Mouse (Mus musculus) neural tube, embryonic 12.5 days (tissue): Measurements from ENCODE around the gene Gm28308. TPM values are rescaled to one million over a fixed set of nuclear protein-coding genes. Genes with fewer than 3 reads are reported as not detected.

Experiments used
- ATAC-seq: fragments of 200-750 bp; cut with Nextera tagmentation; 2 replicates; pipeline ENCODE4 v1.8.0; 2017; ENCODE audit warnings: low read depth, mild to moderate bottlenecking, moderate TSS enrichment, moderate library complexity; ENCODE audit not compliant: low FRiP score
- H3K27ac ChIP-seq: fragments of 300-500 bp; sonication (generic); 2 replicates; pipeline ENCODE4 v1.5.1; 2016
- H3K27me3 ChIP-seq: fragments of 300-500 bp; sonication (generic); replicated peaks from 2 replicates; pipeline ENCODE4 v1.6.1; 2016; ENCODE audit warnings: mild to moderate bottlenecking
- H3K36me3 ChIP-seq: fragments of 300-500 bp; sonication (generic); 2 replicates; pipeline ENCODE4 v1.6.1; 2016; ENCODE audit warnings: mild to moderate bottlenecking
- H3K4me1 ChIP-seq: fragments of 300-500 bp; sonication (generic); 2 replicates; pipeline ENCODE4 v1.6.1; 2016
- H3K4me2 ChIP-seq: fragments of 300-500 bp; sonication (generic); replicated peaks from 2 replicates; pipeline ENCODE4 v1.6.1; 2016; ENCODE audit warnings: mild to moderate bottlenecking
- H3K4me3 ChIP-seq: fragments of 300-500 bp; sonication (generic); 2 replicates; pipeline ENCODE4 v1.5.1; 2016
- H3K9ac ChIP-seq: fragments of 300-500 bp; sonication (generic); 2 replicates; pipeline ENCODE4 v1.6.1; 2016; ENCODE audit warnings: mild to moderate bottlenecking
- H3K9me3 ChIP-seq: fragments of 300-500 bp; sonication (generic); 2 replicates; pipeline ENCODE4 v1.6.1; 2016; ENCODE audit warnings: mild to moderate bottlenecking
- WGBS: fragments of 180-500 bp; shearing (Covaris S2); methylation state at CpG from one replicate; pipeline ENCODE4 v1.1.7; 2016; 5-methylcytosine and 5-hydroxymethylcytosine counted together
- polyA plus RNA-seq: library from polyadenylated mRNA; unstranded; fragments of >200 nt; fragmentation: Nextera tagmentation; extraction: Ambion mirVana; gene quantifications from 2 replicates; pipeline ENCODE4 v1.2.1, GENCODE M21; 2016

The Gm28308 gene
- polyA plus RNA-seq, 1 experiment from 2014 or later, result not detected

- peaks cover 88% of the 10 kb centered on the region for H3K27me3 ChIP-seq
- peak overlapping the region; percentile 39 for H3K4me3 ChIP-seq
- no peaks in the 10 kb centered on the region for H3K36me3 ChIP-seq
- H3K9ac ChIP-seq, result peak overlapping the region; percentile 64
- no peaks in the 10 kb centered on the region for H3K9me3 ChIP-seq
- 0 out of 2 replicates have a peak overlapping the region, but pooled peaks have one; percentile 46 for H3K27ac ChIP-seq
- no peak for ATAC-seq
- WGBS, result under 1% methylated on average over 23 of the region's 23 CpGs
- peaks cover 9% of the 10 kb centered on the region; the same call in 1 of the 2 replicates for H3K4me1 ChIP-seq
- peak overlapping the region; percentile 58 for H3K4me2 ChIP-seq
These were observed 31.4 kb upstream of the Gm28308 start for GRCm38 (mm10) chr6:52244471-52245039.

- Histone ChIP-seq H3K36me3 (no peaks in the 10 kb centered on the region), H3K4me2 (peak overlapping the region; percentile 58), H3K27me3 (peaks cover 83% of the 10 kb centered on the region), H3K9ac (peak overlapping the region; percentile 64), H3K27ac (0 out of 2 replicates have a peak overlapping the region, but pooled peaks have one; percentile 10), H3K9me3 (no peaks in the 10 kb centered on the region), H3K4me3 (peak overlapping the region; percentile 39), H3K4me1 (peaks cover 9% of the 10 kb centered on the region; the same call in 1 of the 2 replicates)
- under 1% methylated on average over 12 of the region's 12 CpGs for WGBS
- ATAC-seq, result no peak
These were observed 30.6 kb upstream of the Gm28308 start for GRCm38 (mm10) chr6:52243681-52244121.

GRCm38 (mm10) chr6:52242801-52243332, 29.7 kb upstream of the Gm28308 start:
- Histone ChIP-seq H3K36me3 (no peaks in the 10 kb centered on the region), H3K4me1 (0 out of 2 replicates have a peak, but pooled peaks cover 9% of the 10 kb centered on the region), H3K9me3 (no peaks in the 10 kb centered on the region), H3K9ac (peak overlapping the region; percentile 64), H3K4me2 (peak overlapping the region; percentile 58), H3K27me3 (peaks cover 75% of the 10 kb centered on the region), H3K27ac (no peak overlapping the region), H3K4me3 (peak overlapping the region; percentile 39; the same call in 1 of the 2 replicates)
- ATAC-seq, result no peak
- WGBS, result 6% methylated on average over 4 of the region's 4 CpGs

GRCm38 (mm10) chr6:52241001-52241621, 28.0 kb upstream of the Gm28308 start:
- 3% methylated on average over 9 of the region's 9 CpGs for WGBS
- H3K4me2 ChIP-seq, result peak overlapping the region; percentile 74
- H3K27me3 ChIP-seq, result peaks cover 79% of the 10 kb centered on the region
- ATAC-seq, result peak; percentile 14; the same call in 1 of the 2 replicates
- no peaks in the 10 kb centered on the region for H3K9me3 ChIP-seq
- 0 out of 2 replicates have a peak, but pooled peaks cover 14% of the 10 kb centered on the region for H3K4me1 ChIP-seq
- no peaks in the 10 kb centered on the region for H3K36me3 ChIP-seq
- peak overlapping the region; percentile 86 for H3K9ac ChIP-seq
- peak overlapping the region; percentile 29; the same call in 1 of the 2 replicates for H3K27ac ChIP-seq
- peak overlapping the region; percentile 46; the same call in 1 of the 2 replicates for H3K4me3 ChIP-seq

- Histone ChIP-seq H3K27ac (peak within 1 kb of the TSS; percentile 79), H3K4me2 (peak within 1 kb of the TSS; percentile 74), H3K4me3 (peak within 1 kb of the TSS; percentile 46), H3K4me1 (0 out of 2 replicates have a peak, but pooled peaks cover 15% of the 10 kb centered on the region), H3K9me3 (no peaks in the 10 kb centered on the region), H3K36me3 (no peaks in the 10 kb centered on the region), H3K9ac (peak within 1 kb of the TSS; percentile 86), H3K27me3 (peaks cover 77% of the 10 kb centered on the region)
- peak; percentile 67 for ATAC-seq
- WGBS, result 1% methylated on average over 35 of the region's 35 CpGs
These were observed 27.4 kb upstream of the Gm28308 start, which contains the start of gene Hoxa10 for GRCm38 (mm10) chr6:52240389-52241000. Gene Hoxa10, minus strand, starts transcription at chr6:52240854.

- no peak for ATAC-seq
- H3K27me3 ChIP-seq, result peaks cover 77% of the 10 kb centered on the region
- H3K9me3 ChIP-seq, result no peaks in the 10 kb centered on the region
- H3K27ac ChIP-seq, result peak overlapping the region; percentile 79
- peak overlapping the region; percentile 46 for H3K4me3 ChIP-seq
- WGBS, result under 1% methylated on average over 30 of the region's 30 CpGs
- no peaks in the 10 kb centered on the region for H3K36me3 ChIP-seq
- H3K9ac ChIP-seq, result peak overlapping the region; percentile 86
- peak overlapping the region; percentile 74 for H3K4me2 ChIP-seq
- 0 out of 2 replicates have a peak, but pooled peaks cover 15% of the 10 kb centered on the region for H3K4me1 ChIP-seq
These were observed 26.7 kb upstream of the Gm28308 start for GRCm38 (mm10) chr6:52239625-52240388.

GRCm38 (mm10) chr6:52238976-52239375, 25.8 kb upstream of the Gm28308 start:
- no peaks in the 10 kb centered on the region for H3K36me3 ChIP-seq
- H3K4me1 ChIP-seq, result 0 out of 2 replicates have a peak, but pooled peaks cover 15% of the 10 kb centered on the region
- peaks cover 77% of the 10 kb centered on the region for H3K27me3 ChIP-seq
- H3K9ac ChIP-seq, result peak overlapping the region; percentile 98
- peak overlapping the region; percentile 78 for H3K4me3 ChIP-seq
- under 1% methylated on average over 7 of the region's 7 CpGs for WGBS
- peak overlapping the region; percentile 74 for H3K4me2 ChIP-seq
- H3K9me3 ChIP-seq, result no peaks in the 10 kb centered on the region
- no peak for ATAC-seq
- no peak overlapping the region for H3K27ac ChIP-seq

- peak overlapping the region; percentile 78 for H3K4me3 ChIP-seq
- H3K4me1 ChIP-seq, result 0 out of 2 replicates have a peak, but pooled peaks cover 15% of the 10 kb centered on the region
- no peaks in the 10 kb centered on the region for H3K9me3 ChIP-seq
- H3K27me3 ChIP-seq, result peaks cover 76% of the 10 kb centered on the region
- no peak for ATAC-seq
- H3K36me3 ChIP-seq, result no peaks in the 10 kb centered on the region
- 3% methylated on average over 7 of the region's 7 CpGs for WGBS
- H3K4me2 ChIP-seq, result peak overlapping the region; percentile 74
- peak overlapping the region; percentile 98 for H3K9ac ChIP-seq
- H3K27ac ChIP-seq, result no peak overlapping the region
These were observed 25.0 kb upstream of the Gm28308 start for GRCm38 (mm10) chr6:52238155-52238545.

GRCm38 (mm10) chr6:52237346-52238154, 24.4 kb upstream of the Gm28308 start:
- ATAC-seq, result no peak
- Histone ChIP-seq H3K4me1 (0 out of 2 replicates have a peak, but pooled peaks cover 15% of the 10 kb centered on the region), H3K9me3 (no peaks in the 10 kb centered on the region), H3K27ac (peak overlapping the region; percentile 17; the same call in 1 of the 2 replicates), H3K4me2 (peak overlapping the region; percentile 74), H3K27me3 (peaks cover 76% of the 10 kb centered on the region), H3K9ac (peak overlapping the region; percentile 98), H3K4me3 (peak overlapping the region; percentile 78), H3K36me3 (no peaks in the 10 kb centered on the region)
- 4% methylated on average over 10 of the region's 10 CpGs for WGBS

GRCm38 (mm10) chr6:52236806-52237205, 23.7 kb upstream of the Gm28308 start:
- Histone ChIP-seq H3K9ac (peak overlapping the region; percentile 98), H3K9me3 (no peaks in the 10 kb centered on the region), H3K4me1 (0 out of 2 replicates have a peak, but pooled peaks cover 15% of the 10 kb centered on the region), H3K27me3 (peaks cover 71% of the 10 kb centered on the region), H3K4me2 (peak overlapping the region; percentile 74), H3K27ac (0 out of 2 replicates have a peak overlapping the region, but pooled peaks have one; percentile 17), H3K36me3 (no peaks in the 10 kb centered on the region), H3K4me3 (peak overlapping the region; percentile 78)
- no peak for ATAC-seq
- WGBS, result 10% methylated on average over 3 of the region's 3 CpGs
